Mouse (Mus musculus) liver, postnatal 0 days (tissue): ENCODE data around the gene Dus3l. TPM values are rescaled to one million over a fixed set of nuclear protein-coding genes. Genes with fewer than 3 reads are reported as not detected.

ENCODE experiments used
- ATAC-seq: fragments of 200-750 bp; cut with Nextera tagmentation; 2 replicates; pipeline ENCODE4 v1.8.0; 2017; ENCODE audit warnings: mild to moderate bottlenecking, moderate library complexity
- DNase-seq: peaks from one replicate; pipeline ENCODE4 v3.0.0-alpha.2; 2016
- H3K27ac ChIP-seq: fragments of 300-500 bp; sonication (generic); 2 replicates; pipeline ENCODE4 v1.5.1; 2014; ENCODE audit warnings: antibody characterized with exemption, moderate library complexity, mild to moderate bottlenecking, low read depth
- H3K27me3 ChIP-seq: fragments of 300-500 bp; sonication (generic); 2 replicates; pipeline ENCODE4 v1.6.1; 2014; ENCODE audit warnings: low read length, control low read depth, mixed read lengths; ENCODE audit not compliant: insufficient read depth
- H3K36me3 ChIP-seq: fragments of 300-500 bp; sonication (generic); replicated peaks from 2 replicates; pipeline ENCODE4 v1.6.1; 2014; ENCODE audit warnings: mild to moderate bottlenecking, control low read depth, low read length, moderate library complexity, mixed read lengths; ENCODE audit not compliant: insufficient read depth
- H3K4me1 ChIP-seq: fragments of 300-500 bp; sonication (generic); 2 replicates; pipeline ENCODE4 v1.6.1; 2014; ENCODE audit warnings: antibody characterized with exemption, mild to moderate bottlenecking, control low read depth; ENCODE audit not compliant: insufficient read depth
- H3K4me2 ChIP-seq: fragments of 300-500 bp; sonication (generic); 2 replicates; pipeline ENCODE4 v1.6.1; 2014; ENCODE audit warnings: low read depth, mild to moderate bottlenecking, low read length, moderate library complexity, mixed read lengths
- H3K4me3 ChIP-seq: fragments of 300-500 bp; sonication (generic); 2 replicates; pipeline ENCODE4 v1.5.1; 2014; ENCODE audit warnings: low read depth, low read length
- H3K9ac ChIP-seq: fragments of 300-500 bp; sonication (generic); replicated peaks from 2 replicates; pipeline ENCODE4 v1.6.1; 2014; ENCODE audit warnings: mild to moderate bottlenecking, moderate library complexity
- H3K9me3 ChIP-seq: fragments of 300-500 bp; sonication (generic); 2 replicates; pipeline ENCODE4 v1.6.1; 2016; ENCODE audit warnings: mild to moderate bottlenecking, control low read depth, low read length, mixed read lengths
- CTCF ChIP-seq: sonication (generic); IDR thresholded peaks from 2 replicates; pipeline ENCODE4 v1.5.1; 2016; ENCODE audit warnings: antibody characterized with exemption, low read depth
- EP300 ChIP-seq: IDR thresholded peaks from 2 replicates; pipeline ENCODE4 v1.6.1; 2016; ENCODE audit warnings: antibody characterized with exemption, low read depth, mild to moderate bottlenecking
- WGBS: fragments of 180-500 bp; shearing (Covaris S2); extraction: QIAGEN DNeasy Blood & Tissue Kit; methylation state at CpG from one replicate; pipeline ENCODE4 v1.1.7; 2014; ENCODE audit not compliant: insufficient replicate concordance; 5-methylcytosine and 5-hydroxymethylcytosine counted together
- polyA plus RNA-seq: library from polyadenylated mRNA; unstranded; fragments of >200 nt; fragmentation: Nextera tagmentation; extraction: Ambion mirVana; gene quantifications from 2 replicates; pipeline ENCODE4 v1.2.1, GENCODE M21; 2015

Dus3l gene
- polyA plus RNA-seq, 1 experiment from 2014 or later = 9.1 TPM

DNA sequence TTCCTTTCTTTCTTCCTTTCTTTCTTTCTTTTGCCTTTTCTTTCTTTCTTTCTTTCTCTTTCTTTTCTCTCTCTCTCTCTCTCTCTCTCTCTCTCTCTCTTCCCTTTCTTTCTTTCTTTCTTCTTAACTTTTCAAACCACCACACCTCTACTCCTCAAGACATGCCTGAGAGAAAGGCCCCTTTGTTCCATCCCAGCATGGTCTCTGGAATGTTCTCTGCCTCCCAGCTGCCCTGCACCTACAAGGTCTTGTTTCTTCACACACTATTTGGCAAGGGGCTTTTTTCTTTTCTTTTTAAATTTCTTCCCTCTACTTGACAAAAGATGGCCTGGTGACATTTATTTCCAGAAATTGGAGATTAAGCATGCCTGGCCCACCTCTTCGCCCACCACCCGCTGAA is 34.9 kb upstream of the Dus3l start:
- no peak overlapping the region for H3K27ac ChIP-seq
- no peak overlapping the region for H3K9ac ChIP-seq
- H3K27me3 ChIP-seq = peaks cover 6% of the 10 kb centered on the region; the same call in 1 of the 2 replicates
- no peak for DNase-seq
- H3K4me1 ChIP-seq = peaks cover 3% of the 10 kb centered on the region; the same call in 1 of the 2 replicates
- 80% methylated on average over 2 of the region's 2 CpGs for WGBS
- no peak for TF ChIP-seq CTCF
- no peak for TF ChIP-seq EP300
- H3K9me3 ChIP-seq = no peaks in the 10 kb centered on the region
- no peak for ATAC-seq
- H3K4me3 ChIP-seq = no peak overlapping the region
- H3K4me2 ChIP-seq = no peak overlapping the region
- no peaks in the 10 kb centered on the region for H3K36me3 ChIP-seq

GRCm38 (mm10) chr17:56736534-56736933 is 28.0 kb upstream of the Dus3l start:
- Histone ChIP-seq H3K27me3 (no peaks in the 10 kb centered on the region), H3K4me3 (no peak overlapping the region), H3K4me1 (no peaks in the 10 kb centered on the region), H3K27ac (no peak overlapping the region), H3K9me3 (no peaks in the 10 kb centered on the region), H3K4me2 (no peak overlapping the region), H3K9ac (no peak overlapping the region), H3K36me3 (no peaks in the 10 kb centered on the region)
- ATAC-seq (no peak), DNase-seq (no peak)
- 39% methylated on average over 8 of the region's 8 CpGs for WGBS
- TF ChIP-seq CTCF (peak; percentile 69), EP300 (no peak)

GRCm38 (mm10) chr17:56738221-56738620 is 26.3 kb upstream of the Dus3l start:
- DNase-seq = no peak
- Histone ChIP-seq H3K4me1 (no peaks in the 10 kb centered on the region), H3K27me3 (no peaks in the 10 kb centered on the region), H3K27ac (no peak overlapping the region), H3K4me2 (no peak overlapping the region), H3K4me3 (no peak overlapping the region), H3K9ac (no peak overlapping the region), H3K36me3 (no peaks in the 10 kb centered on the region), H3K9me3 (no peaks in the 10 kb centered on the region)
- ATAC-seq = no peak
- no peak for TF ChIP-seq EP300
- TF ChIP-seq CTCF = no peak
- 68% methylated on average over 10 of the region's 10 CpGs for WGBS

GRCm38 (mm10) chr17:56740118-56740787 is 24.3 kb upstream of the Dus3l start:
- Histone ChIP-seq H3K27ac (no peak overlapping the region), H3K4me2 (no peak overlapping the region), H3K36me3 (no peaks in the 10 kb centered on the region), H3K4me3 (no peak overlapping the region), H3K9me3 (no peaks in the 10 kb centered on the region), H3K27me3 (no peaks in the 10 kb centered on the region), H3K4me1 (no peaks in the 10 kb centered on the region), H3K9ac (no peak overlapping the region)
- DNase-seq (no peak), ATAC-seq (no peak)
- no peak for TF ChIP-seq EP300
- TF ChIP-seq CTCF = no peak
- 74% methylated on average over 17 of the region's 17 CpGs for WGBS

DNA sequence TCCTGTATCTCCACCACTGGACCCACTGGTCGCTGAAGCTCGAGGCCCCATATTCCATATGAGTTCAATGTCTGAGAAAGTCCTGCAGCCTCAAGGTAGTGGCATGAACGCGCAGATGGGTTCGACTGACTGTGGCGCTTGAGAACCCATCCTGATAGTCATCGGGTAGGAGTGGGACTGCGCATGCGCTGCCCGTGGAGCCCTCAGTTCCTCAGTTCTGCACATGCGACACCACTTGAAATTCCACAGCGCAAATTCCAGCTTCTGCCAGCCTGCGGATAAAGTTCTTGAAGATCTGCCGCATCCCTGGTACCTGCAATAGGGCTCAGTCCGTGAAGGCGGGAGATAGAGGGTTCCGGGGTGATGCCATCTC is 23.8 kb upstream of the Dus3l start:
- H3K9ac ChIP-seq = no peak overlapping the region
- H3K9me3 ChIP-seq = no peaks in the 10 kb centered on the region
- H3K4me2 ChIP-seq = no peak overlapping the region
- WGBS = 76% methylated on average over 17 of the region's 17 CpGs
- TF ChIP-seq EP300 (no peak), CTCF (no peak)
- H3K4me1 ChIP-seq = no peaks in the 10 kb centered on the region
- H3K27ac ChIP-seq = no peak overlapping the region
- DNase-seq (no peak), ATAC-seq (no peak)
- no peaks in the 10 kb centered on the region for H3K27me3 ChIP-seq
- no peak overlapping the region for H3K4me3 ChIP-seq
- no peaks in the 10 kb centered on the region for H3K36me3 ChIP-seq

GRCm38 (mm10) chr17:56744173-56744572 is 20.4 kb upstream of the Dus3l start:
- TF ChIP-seq CTCF (no peak), EP300 (no peak)
- 46% methylated on average over 5 of the region's 5 CpGs for WGBS

More at GRCm38 (mm10) chr17:56744173-56744572, 20.4 kb upstream of the Dus3l start:
- H3K4me3 ChIP-seq = no peak overlapping the region
- H3K9ac ChIP-seq = no peak overlapping the region
- H3K4me1 ChIP-seq = no peaks in the 10 kb centered on the region
- H3K4me2 ChIP-seq = no peak overlapping the region
- H3K27ac ChIP-seq = no peak overlapping the region
- ATAC-seq = no peak
- H3K27me3 ChIP-seq = no peaks in the 10 kb centered on the region
- DNase-seq = no peak
- no peaks in the 10 kb centered on the region for H3K36me3 ChIP-seq
- H3K9me3 ChIP-seq = no peaks in the 10 kb centered on the region
